Mouse (Mus musculus): ENCODE results near the gene Vmn1r47. TPM values are rescaled to one million over a fixed set of nuclear protein-coding genes. Genes with fewer than 3 reads are reported as not detected.
"Not testable (repeated sequence)": the region's sequence is repeated elsewhere in the genome, so short reads cannot be mapped to it uniquely, and the experiment has no call there.

Vmn1r47 gene
- polyA plus RNA-seq (2014; fragmentation: Nextera tagmentation; extraction: Ambion mirVana), result not detected in 2 replicates

DNA sequence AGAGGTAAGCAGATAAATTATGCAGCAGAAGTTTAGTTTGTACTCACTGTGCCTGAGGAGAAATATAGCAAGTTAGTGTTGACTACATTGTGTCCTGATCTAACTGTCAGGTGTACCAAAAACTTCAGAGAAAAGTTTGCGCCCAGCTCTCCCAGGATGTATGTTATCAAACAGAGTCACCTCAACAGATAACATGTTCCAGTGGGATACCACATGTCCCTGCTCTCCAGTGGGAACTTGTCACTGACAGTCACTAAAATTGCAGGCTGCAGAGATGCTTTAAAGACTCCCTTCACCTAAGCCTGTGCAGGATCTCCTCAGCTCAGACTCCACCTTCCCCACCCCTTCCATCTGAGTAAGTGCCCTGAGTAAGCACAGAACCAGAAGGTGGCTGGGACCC, at the start of gene Vmn1r47:
TSS of gene Vmn1r47 (plus strand) at position 301 of the 400 bp plus-strand sequence.
- H3K4me3 ChIP-seq (ENCODE audit: low read depth, low read length); ATAC-seq (ENCODE audit: low FRiP score); H3K27me3 ChIP-seq (ENCODE audit: control insufficient read depth, insufficient read depth, low read length); H3K27ac ChIP-seq (ENCODE audit: low read depth, low read length); H3K9me3 ChIP-seq (ENCODE audit: control insufficient read depth, low read length); H3K36me3 ChIP-seq (ENCODE audit: control insufficient read depth, insufficient read depth, low read length); H3K9ac ChIP-seq (ENCODE audit: low read length); H3K4me2 ChIP-seq; DNase-seq (ENCODE audit: low spot score, missing footprints); H3K4me1 ChIP-seq (ENCODE audit: control insufficient read depth, insufficient read depth, low read length): not testable (repeated sequence)
- WGBS, result 95% methylated on average over 1 of the region's 1 CpGs

DNA sequence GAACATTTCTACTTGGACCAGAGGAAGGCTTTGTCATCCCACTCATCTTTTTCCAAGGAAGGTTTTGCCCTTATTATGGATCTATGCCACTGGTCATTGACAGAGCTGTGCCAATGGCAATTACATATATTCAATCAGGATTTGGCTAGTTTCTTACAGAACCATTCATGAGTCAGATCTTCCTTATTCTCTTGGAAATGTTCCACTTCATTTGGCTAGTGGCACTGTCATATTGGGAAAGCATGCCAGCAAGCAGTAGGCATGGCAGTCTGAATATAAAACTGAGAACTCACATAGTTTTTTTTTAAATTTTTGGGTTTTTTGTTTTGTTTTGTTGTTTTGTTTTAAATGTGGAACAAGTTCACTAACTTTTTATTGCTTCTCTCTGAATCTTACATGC, 49.6 kb upstream of the Vmn1r47 start:
- Histone ChIP-seq H3K4me2 (no peak overlapping the region), H3K4me3 (ENCODE audit: low read depth, low read length) (no peak overlapping the region), H3K27me3 (ENCODE audit: control insufficient read depth, insufficient read depth, low read length) (no peaks in the 10 kb centered on the region), H3K9ac (ENCODE audit: low read length) (no peak overlapping the region), H3K27ac (ENCODE audit: low read depth, low read length) (no peak overlapping the region), H3K9me3 (ENCODE audit: control insufficient read depth, low read length) (peaks cover 3% of the 10 kb centered on the region; the same call in 1 of the 2 replicates), H3K36me3 (ENCODE audit: control insufficient read depth, insufficient read depth, low read length) (no peaks in the 10 kb centered on the region), H3K4me1 (ENCODE audit: control insufficient read depth, insufficient read depth, low read length) (no peaks in the 10 kb centered on the region)
- ATAC-seq (ENCODE audit: low FRiP score) (no peak), DNase-seq (ENCODE audit: low spot score, missing footprints) (no peak)

DNA sequence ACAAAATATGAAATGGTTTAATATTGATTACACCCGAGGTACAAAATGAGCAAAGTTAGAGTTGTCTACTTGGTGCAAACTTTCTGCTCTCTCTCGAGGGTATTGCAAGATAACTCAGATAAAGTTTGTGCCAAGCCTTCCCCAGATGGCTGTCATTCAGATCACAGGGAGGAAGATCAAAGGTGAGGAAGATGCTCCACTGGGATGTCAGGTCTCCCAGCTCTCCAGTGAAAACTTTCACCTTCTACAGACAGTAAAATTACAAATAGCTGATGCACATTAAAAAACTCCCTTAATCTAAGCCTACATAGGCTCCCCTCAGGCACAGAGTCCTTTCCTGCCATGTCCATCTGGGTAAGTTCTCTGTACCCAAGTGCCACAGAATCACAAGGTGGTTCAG, 46.9 kb upstream of the Vmn1r47 start, which contains the start of gene Vmn1r46:
TSS of gene Vmn1r46 (plus strand) at position 301 of the 400 bp plus-strand sequence.
- ATAC-seq (ENCODE audit: low FRiP score) (no peak), DNase-seq (ENCODE audit: low spot score, missing footprints) (no peak)
- H3K27me3 ChIP-seq (ENCODE audit: control insufficient read depth, insufficient read depth, low read length), result no peaks in the 10 kb centered on the region
- H3K27ac ChIP-seq (ENCODE audit: low read depth, low read length), result no peak within 1 kb of the TSS
- no peak within 1 kb of the TSS for H3K4me2 ChIP-seq
- no peak within 1 kb of the TSS for H3K9ac ChIP-seq (ENCODE audit: low read length)
- no peak within 1 kb of the TSS for H3K4me3 ChIP-seq (ENCODE audit: low read depth, low read length)
- no peaks in the 10 kb centered on the region for H3K4me1 ChIP-seq (ENCODE audit: control insufficient read depth, insufficient read depth, low read length)
- WGBS, result 72% methylated on average over 2 of the region's 2 CpGs
- peaks cover 3% of the 10 kb centered on the region; the same call in 1 of the 2 replicates for H3K9me3 ChIP-seq (ENCODE audit: control insufficient read depth, low read length)
- no peaks in the 10 kb centered on the region for H3K36me3 ChIP-seq (ENCODE audit: control insufficient read depth, insufficient read depth, low read length)

DNA sequence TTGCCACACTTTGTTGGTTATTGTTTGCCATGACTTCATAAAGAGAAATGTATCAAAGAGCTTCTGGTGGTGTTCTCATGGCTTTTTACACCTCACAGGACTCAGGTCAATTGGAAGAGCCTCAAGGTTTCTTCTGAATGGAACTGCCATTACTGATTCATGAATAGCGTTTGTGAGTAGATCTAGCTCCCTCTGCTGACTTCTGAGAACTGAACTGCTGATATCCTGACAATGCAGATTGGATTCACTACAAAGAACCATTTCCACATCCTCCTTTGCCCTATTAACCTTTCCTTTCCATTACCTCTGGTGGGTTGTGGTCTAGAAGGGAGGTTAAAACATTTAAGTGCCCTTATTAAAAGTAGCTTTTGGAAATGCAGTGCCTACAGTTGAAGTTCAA, 30.0 kb upstream of the Vmn1r47 start:
- no peak overlapping the region for H3K4me3 ChIP-seq (ENCODE audit: low read depth, low read length)
- 24% methylated on average over 1 of the region's 1 CpGs for WGBS
- no peaks in the 10 kb centered on the region for H3K36me3 ChIP-seq (ENCODE audit: control insufficient read depth, insufficient read depth, low read length)
- ATAC-seq (ENCODE audit: low FRiP score) (no peak), DNase-seq (ENCODE audit: low spot score, missing footprints) (no peak)
- no peaks in the 10 kb centered on the region for H3K27me3 ChIP-seq (ENCODE audit: control insufficient read depth, insufficient read depth, low read length)
- H3K9me3 ChIP-seq (ENCODE audit: control insufficient read depth, low read length), result peaks cover 6% of the 10 kb centered on the region; the same call in 1 of the 2 replicates
- H3K4me2 ChIP-seq, result no peak overlapping the region
- H3K4me1 ChIP-seq (ENCODE audit: control insufficient read depth, insufficient read depth, low read length), result no peaks in the 10 kb centered on the region
- no peak overlapping the region for H3K27ac ChIP-seq (ENCODE audit: low read depth, low read length)
- H3K9ac ChIP-seq (ENCODE audit: low read length), result no peak overlapping the region

DNA sequence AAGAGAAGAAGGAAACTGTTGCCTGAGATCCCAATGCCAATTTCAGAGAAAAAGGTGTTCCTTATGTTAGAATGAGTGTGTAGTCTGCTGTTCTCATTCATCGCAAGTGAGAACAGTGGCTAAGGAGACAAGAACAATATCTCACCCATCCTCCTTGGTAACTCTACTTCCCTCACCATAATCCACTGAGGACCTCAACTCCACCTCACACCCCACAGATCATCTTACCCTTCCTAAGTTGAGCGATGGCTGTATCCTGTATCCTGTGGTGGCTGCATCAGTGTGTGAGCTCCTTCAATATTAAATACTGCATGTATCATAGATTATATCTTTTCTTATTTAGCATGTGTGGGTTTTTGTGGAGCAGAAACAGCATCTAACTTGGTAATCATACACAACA, 20.8 kb downstream of the Vmn1r47 start, which contains the start of gene Vmn1r48:
TSS of gene Vmn1r48 (minus strand) at position 101 of the 400 bp plus-strand sequence.
- H3K9ac ChIP-seq (ENCODE audit: low read length); H3K4me2 ChIP-seq; H3K9me3 ChIP-seq (ENCODE audit: control insufficient read depth, low read length); DNase-seq (ENCODE audit: low spot score, missing footprints); H3K27me3 ChIP-seq (ENCODE audit: control insufficient read depth, insufficient read depth, low read length); H3K4me1 ChIP-seq (ENCODE audit: control insufficient read depth, insufficient read depth, low read length); H3K4me3 ChIP-seq (ENCODE audit: low read depth, low read length); ATAC-seq (ENCODE audit: low FRiP score); H3K27ac ChIP-seq (ENCODE audit: low read depth, low read length); H3K36me3 ChIP-seq (ENCODE audit: control insufficient read depth, insufficient read depth, low read length): not testable (repeated sequence)
- no CpG with 5 or more reads among the region's 2 CpGs for WGBS

Other genes with a start within 250 kb of the Vmn1r47 start
- not detected in 2 replicates for gene Vmn1r42, start 139.7 kb upstream of the Vmn1r47 start, polyA plus RNA-seq (2014; fragmentation: Nextera tagmentation; extraction: Ambion mirVana)
- not detected in 2 replicates for gene Vmn1r43, start 139.7 kb upstream of the Vmn1r47 start, polyA plus RNA-seq (2014; fragmentation: Nextera tagmentation; extraction: Ambion mirVana)
- not detected in 2 replicates for gene Vmn1r44, start 132.5 kb upstream of the Vmn1r47 start, polyA plus RNA-seq (2014; fragmentation: Nextera tagmentation; extraction: Ambion mirVana)
- not detected in 2 replicates for gene Vmn1r45, start 75.5 kb upstream of the Vmn1r47 start, polyA plus RNA-seq (2014; fragmentation: Nextera tagmentation; extraction: Ambion mirVana)
- gene Vmn1r46, start 46.8 kb upstream of the Vmn1r47 start, polyA plus RNA-seq (2014; fragmentation: Nextera tagmentation; extraction: Ambion mirVana), result not detected in 2 replicates
- gene Vmn1r48, start 20.7 kb downstream of the Vmn1r47 start, polyA plus RNA-seq (2014; fragmentation: Nextera tagmentation; extraction: Ambion mirVana), result not detected in 2 replicates
- gene Vmn1r49, start 62.4 kb downstream of the Vmn1r47 start, polyA plus RNA-seq (2014; fragmentation: Nextera tagmentation; extraction: Ambion mirVana), result not detected in 2 replicates
- not detected in 2 replicates for gene Vmn1r50, start 85.3 kb downstream of the Vmn1r47 start, polyA plus RNA-seq (2014; fragmentation: Nextera tagmentation; extraction: Ambion mirVana)
- 0.05 TPM in 1 of 2 replicates, not detected in the other for gene Vmn1r51, start 106.4 kb downstream of the Vmn1r47 start, polyA plus RNA-seq (2014; fragmentation: Nextera tagmentation; extraction: Ambion mirVana)
- not detected in 2 replicates for gene Vmn1r52, start 158.7 kb downstream of the Vmn1r47 start, polyA plus RNA-seq (2014; fragmentation: Nextera tagmentation; extraction: Ambion mirVana)
- gene V1ra8, start 186.6 kb downstream of the Vmn1r47 start, polyA plus RNA-seq (2014; fragmentation: Nextera tagmentation; extraction: Ambion mirVana), result not detected in 2 replicates
- not detected in 2 replicates for gene Vmn1r53, start 208.3 kb downstream of the Vmn1r47 start, polyA plus RNA-seq (2014; fragmentation: Nextera tagmentation; extraction: Ambion mirVana)
- not detected in 2 replicates for gene Vmn1r54, start 230.2 kb downstream of the Vmn1r47 start, polyA plus RNA-seq (2014; fragmentation: Nextera tagmentation; extraction: Ambion mirVana)